Mouse (Mus musculus) megakaryocyte, embryonic 14.5 days (primary cell): ENCODE results near the gene Cox5b.

Experiments
- FLI1 ChIP-seq: IDR thresholded peaks from 2 replicates; pipeline ENCODE4 v1.6.1; 2012; ENCODE audit warnings: low read length, inconsistent platforms, mixed read lengths
- GATA1 ChIP-seq: IDR thresholded peaks from 3 replicates; pipeline ENCODE4 v1.6.1; 2012; ENCODE audit warnings: mixed read lengths, low read length, inconsistent platforms, borderline replicate concordance

- TF ChIP-seq GATA1, result no peak
- no peak for TF ChIP-seq FLI1
Observed at GRCm38 (mm10) chr1:36674936-36675335, 16.3 kb upstream of the Cox5b start.
